Mouse (Mus musculus): Measurements from ENCODE around the gene Slc3a2.

DNA sequence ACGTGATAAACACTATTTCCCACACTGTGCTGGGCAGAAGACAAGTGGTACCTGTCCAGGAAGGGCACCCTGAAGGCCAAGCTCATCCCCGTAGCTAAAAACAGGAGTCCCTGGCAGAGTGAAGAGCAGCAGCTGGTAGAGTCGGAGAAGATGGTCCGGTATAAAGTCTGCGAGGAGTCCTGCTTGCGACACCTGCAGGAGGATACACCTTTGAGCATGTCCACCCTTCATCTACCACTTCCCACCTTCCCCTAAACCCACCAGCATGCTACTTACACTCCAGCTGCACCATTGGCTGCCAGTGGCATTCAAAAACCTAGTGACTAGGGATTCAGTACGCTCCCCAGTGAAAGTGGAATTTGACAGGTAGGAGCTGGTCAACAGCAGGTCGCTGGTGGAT, 14.2 kb downstream of the Slc3a2 start:
- no peak for TF ChIP-seq CTCF (IDR thresholded peaks at IDR 0.05; ENCODE audit: borderline replicate concordance, control insufficient read depth, extremely low read depth, insufficient read depth, low read length, poor library complexity)
- TF ChIP-seq POLR2A (IDR thresholded peaks at IDR 0.05; ENCODE audit: control insufficient read depth, extremely low read depth, insufficient read depth, low read length, poor library complexity): no peak
